Mouse (Mus musculus) lung, embryonic 15.5 days (tissue): ENCODE measurements around the gene Ctxn2. TPM values are rescaled to one million over a fixed set of nuclear protein-coding genes. Genes with fewer than 3 reads are reported as not detected.

Source experiments
- ATAC-seq: fragments of 200-750 bp; cut with Nextera tagmentation; 2 replicates; pipeline ENCODE4 v1.8.0; 2017; ENCODE audit warnings: moderate number of reproducible peaks, borderline replicate concordance; ENCODE audit not compliant: low FRiP score, low TSS enrichment; ENCODE audit errors: extremely low read depth
- H3K27ac ChIP-seq: fragments of 300-500 bp; sonication (generic); 2 replicates; pipeline ENCODE4 v1.5.1; 2015; ENCODE audit warnings: moderate library complexity, mild to moderate bottlenecking, inconsistent platforms
- H3K27me3 ChIP-seq: fragments of 300-500 bp; sonication (generic); 2 replicates; pipeline ENCODE4 v1.6.1; 2015; ENCODE audit warnings: inconsistent platforms
- H3K36me3 ChIP-seq: fragments of 300-500 bp; sonication (generic); 2 replicates; pipeline ENCODE4 v1.6.1; 2015; ENCODE audit warnings: inconsistent platforms
- H3K4me1 ChIP-seq: fragments of 300-500 bp; sonication (generic); 2 replicates; pipeline ENCODE4 v1.6.1; 2015; ENCODE audit warnings: inconsistent platforms
- H3K4me2 ChIP-seq: fragments of 300-500 bp; sonication (generic); 2 replicates; pipeline ENCODE4 v1.6.1; 2015; ENCODE audit warnings: inconsistent platforms, mild to moderate bottlenecking, moderate library complexity
- H3K4me3 ChIP-seq: fragments of 300-500 bp; sonication (generic); 2 replicates; pipeline ENCODE4 v1.5.1; 2015; ENCODE audit warnings: mild to moderate bottlenecking, inconsistent platforms
- H3K9ac ChIP-seq: fragments of 300-500 bp; sonication (generic); 2 replicates; pipeline ENCODE4 v1.6.1; 2015; ENCODE audit warnings: inconsistent platforms
- H3K9me3 ChIP-seq: fragments of 300-500 bp; sonication (generic); 2 replicates; pipeline ENCODE4 v1.6.1; 2016; ENCODE audit warnings: inconsistent platforms
- WGBS: fragments of 180-500 bp; shearing (Covaris S2); methylation state at CpG from one replicate; pipeline ENCODE4 v1.1.7; 2015; 5-methylcytosine and 5-hydroxymethylcytosine counted together
- polyA plus RNA-seq: library from polyadenylated mRNA; unstranded; fragments of >200 nt; fragmentation: Nextera tagmentation; extraction: Ambion mirVana; gene quantifications from 2 replicates; pipeline ENCODE4 v1.2.1, GENCODE M21; 2015

The Ctxn2 gene
- polyA plus RNA-seq, 1 experiment from 2014 or later = not detected

GRCm38 (mm10) chr2:125134113-125134512, 2.4 kb upstream of the Ctxn2 start:
- ATAC-seq = no peak
- H3K9me3 ChIP-seq = no peaks in the 10 kb centered on the region
- no peaks in the 10 kb centered on the region; the same call in 1 of the 2 replicates for H3K27me3 ChIP-seq
- H3K36me3 ChIP-seq = no peaks in the 10 kb centered on the region
- no peak overlapping the region for H3K27ac ChIP-seq
- H3K4me1 ChIP-seq = peaks cover 8% of the 10 kb centered on the region
- no peak overlapping the region for H3K9ac ChIP-seq
- no peak overlapping the region for H3K4me3 ChIP-seq
- 33% methylated on average over 4 of the region's 4 CpGs for WGBS
- H3K4me2 ChIP-seq = no peak overlapping the region

GRCm38 (mm10) chr2:125136846-125137245, 354 bp downstream of the Ctxn2 start:
- Histone ChIP-seq H3K9ac (no peak overlapping the region), H3K36me3 (no peaks in the 10 kb centered on the region), H3K4me3 (peak overlapping the region; percentile 27; the same call in 1 of the 2 replicates), H3K27ac (no peak overlapping the region), H3K9me3 (no peaks in the 10 kb centered on the region), H3K27me3 (no peaks in the 10 kb centered on the region; the same call in 1 of the 2 replicates), H3K4me2 (peak overlapping the region; percentile 56), H3K4me1 (peaks cover 8% of the 10 kb centered on the region)
- ATAC-seq = no peak
- 27% methylated on average over 7 of the region's 7 CpGs for WGBS

DNA sequence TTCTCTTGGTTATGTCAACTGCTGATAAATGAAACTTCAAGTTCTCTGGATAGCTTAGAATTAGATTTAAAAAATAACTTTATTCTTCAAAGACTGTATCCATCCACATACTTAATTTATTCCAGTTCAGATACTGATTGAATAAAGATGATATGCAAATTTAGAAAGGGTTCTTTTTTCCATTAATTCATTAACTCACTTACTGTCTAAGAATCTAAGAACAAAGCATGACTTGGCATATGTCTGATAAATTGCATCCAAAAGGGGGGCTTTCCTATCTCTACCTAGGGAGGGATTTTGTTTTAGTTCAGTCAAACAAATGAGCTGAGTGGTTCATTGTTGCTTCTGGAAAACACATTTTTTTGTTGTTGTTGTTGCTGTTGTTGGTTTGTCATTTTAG, 5.8 kb downstream of the Ctxn2 start:
- Histone ChIP-seq H3K4me3 (no peak overlapping the region), H3K9ac (no peak overlapping the region), H3K4me2 (no peak overlapping the region), H3K27me3 (no peaks in the 10 kb centered on the region), H3K36me3 (no peaks in the 10 kb centered on the region), H3K4me1 (no peaks in the 10 kb centered on the region), H3K27ac (no peak overlapping the region), H3K9me3 (no peaks in the 10 kb centered on the region)
- no peak for ATAC-seq

GRCm38 (mm10) chr2:125152388-125152787, 15.9 kb downstream of the Ctxn2 start, which contains the start of gene Slc12a1:
Slc12a1 (plus strand) TSS chr2:125152505.
- Histone ChIP-seq H3K4me1 (no peaks in the 10 kb centered on the region), H3K4me2 (no peak within 1 kb of the TSS), H3K27ac (no peak within 1 kb of the TSS), H3K27me3 (no peaks in the 10 kb centered on the region), H3K4me3 (no peak within 1 kb of the TSS), H3K9ac (no peak within 1 kb of the TSS), H3K36me3 (no peaks in the 10 kb centered on the region), H3K9me3 (no peaks in the 10 kb centered on the region)
- ATAC-seq = no peak
- WGBS = 82% methylated on average over 6 of the region's 6 CpGs

GRCm38 (mm10) chr2:125154294-125154693, 17.8 kb downstream of the Ctxn2 start:
- no peaks in the 10 kb centered on the region for H3K9me3 ChIP-seq
- peak overlapping the region; percentile 55 for H3K27ac ChIP-seq
- H3K36me3 ChIP-seq = no peaks in the 10 kb centered on the region
- H3K4me1 ChIP-seq = no peaks in the 10 kb centered on the region
- peak; percentile 64; the same call in 1 of the 2 replicates for ATAC-seq
- peak overlapping the region; percentile 36 for H3K4me2 ChIP-seq
- no peak overlapping the region for H3K4me3 ChIP-seq
- no peaks in the 10 kb centered on the region for H3K27me3 ChIP-seq
- WGBS = 55% methylated on average over 9 of the region's 9 CpGs
- H3K9ac ChIP-seq = no peak overlapping the region

GRCm38 (mm10) chr2:125155504-125155903, 19.0 kb downstream of the Ctxn2 start:
- Histone ChIP-seq H3K9me3 (no peaks in the 10 kb centered on the region), H3K4me2 (no peak overlapping the region), H3K4me1 (no peaks in the 10 kb centered on the region), H3K36me3 (no peaks in the 10 kb centered on the region), H3K9ac (no peak overlapping the region), H3K27me3 (no peaks in the 10 kb centered on the region), H3K27ac (no peak overlapping the region), H3K4me3 (no peak overlapping the region)
- WGBS = 11% methylated on average over 2 of the region's 2 CpGs
- ATAC-seq = no peak

DNA sequence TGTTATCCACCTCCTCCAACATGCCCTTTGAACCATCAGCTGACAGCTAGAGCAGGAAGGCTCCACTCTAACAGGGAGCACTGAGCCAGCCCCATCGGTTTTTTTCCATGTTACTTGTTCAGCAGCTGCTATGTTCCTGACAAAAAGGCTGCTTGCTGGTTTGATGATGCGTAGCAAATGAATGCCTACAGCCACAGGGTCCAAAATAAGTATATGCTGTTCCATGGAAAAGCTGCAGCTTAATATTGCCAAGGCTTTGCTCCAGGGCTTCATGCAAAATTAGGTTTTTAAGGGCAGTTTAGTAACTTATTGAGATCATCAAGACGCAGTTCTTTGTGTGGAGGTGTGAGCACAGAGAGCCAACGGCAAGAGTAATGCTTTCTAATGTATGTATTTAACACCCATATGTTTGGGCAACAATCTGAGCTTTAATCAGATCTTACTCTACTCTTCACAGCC, 25.5 kb downstream of the Ctxn2 start:
- WGBS = 75% methylated on average over 4 of the region's 4 CpGs
- Histone ChIP-seq H3K27me3 (no peaks in the 10 kb centered on the region), H3K4me2 (no peak overlapping the region), H3K4me1 (no peaks in the 10 kb centered on the region), H3K4me3 (no peak overlapping the region), H3K9ac (no peak overlapping the region), H3K9me3 (no peaks in the 10 kb centered on the region), H3K27ac (no peak overlapping the region), H3K36me3 (no peaks in the 10 kb centered on the region)
- no peak for ATAC-seq

GRCm38 (mm10) chr2:125178225-125178798, 41.8 kb downstream of the Ctxn2 start:
- no peaks in the 10 kb centered on the region for H3K9me3 ChIP-seq
- H3K36me3 ChIP-seq = no peaks in the 10 kb centered on the region
- ATAC-seq = no peak
- 63% methylated on average over 7 of the region's 7 CpGs for WGBS
- H3K27me3 ChIP-seq = no peaks in the 10 kb centered on the region
- no peak overlapping the region for H3K9ac ChIP-seq
- no peak overlapping the region for H3K4me2 ChIP-seq
- H3K27ac ChIP-seq = no peak overlapping the region
- H3K4me1 ChIP-seq = no peaks in the 10 kb centered on the region
- no peak overlapping the region for H3K4me3 ChIP-seq

DNA sequence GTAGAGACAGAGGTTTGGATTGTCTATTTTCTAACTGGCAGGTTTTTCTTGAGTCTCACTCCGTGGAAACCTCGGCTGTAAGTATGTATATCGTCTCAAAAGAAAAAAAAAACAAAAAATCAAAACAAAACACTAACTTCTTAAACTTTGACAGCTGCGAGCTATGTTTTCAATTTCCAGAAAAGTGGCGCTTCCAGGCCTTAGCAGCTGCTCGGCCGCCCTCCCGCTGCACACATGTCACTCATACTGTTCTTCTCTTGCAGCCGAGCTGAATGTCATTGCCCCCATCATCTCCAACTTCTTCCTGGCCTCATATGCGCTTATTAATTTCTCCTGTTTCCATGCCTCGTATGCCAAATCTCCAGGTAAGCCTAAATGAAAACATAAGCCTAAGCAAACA, 51.4 kb downstream of the Ctxn2 start:
- no peaks in the 10 kb centered on the region for H3K9me3 ChIP-seq
- H3K27ac ChIP-seq = no peak overlapping the region
- no peaks in the 10 kb centered on the region for H3K36me3 ChIP-seq
- no peaks in the 10 kb centered on the region for H3K27me3 ChIP-seq
- H3K4me3 ChIP-seq = no peak overlapping the region
- no peaks in the 10 kb centered on the region for H3K4me1 ChIP-seq
- H3K9ac ChIP-seq = no peak overlapping the region
- no peak overlapping the region for H3K4me2 ChIP-seq
- 75% methylated on average over 11 of the region's 11 CpGs for WGBS
- no peak for ATAC-seq

DNA sequence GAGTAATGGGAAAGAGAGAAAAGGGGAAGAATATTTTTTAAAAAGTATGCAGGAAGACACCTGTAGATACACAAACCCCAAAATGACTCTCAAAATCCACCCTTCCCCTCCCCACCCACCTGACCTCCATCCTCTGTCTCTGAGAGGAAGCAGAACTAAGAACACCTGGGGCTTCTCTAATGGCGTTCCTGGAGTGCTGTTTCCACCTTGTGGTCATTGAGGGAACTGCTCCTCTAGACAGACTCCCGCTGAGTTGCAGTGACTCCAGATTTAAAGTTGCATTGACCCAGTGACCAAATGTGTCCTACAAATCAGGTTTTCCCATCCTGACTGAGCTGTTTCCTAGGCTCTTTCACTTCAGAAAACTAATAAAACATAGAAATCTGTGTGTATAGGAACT, 52.7 kb downstream of the Ctxn2 start:
- ATAC-seq = no peak
- WGBS = 2% methylated on average over 2 of the region's 2 CpGs

DNA sequence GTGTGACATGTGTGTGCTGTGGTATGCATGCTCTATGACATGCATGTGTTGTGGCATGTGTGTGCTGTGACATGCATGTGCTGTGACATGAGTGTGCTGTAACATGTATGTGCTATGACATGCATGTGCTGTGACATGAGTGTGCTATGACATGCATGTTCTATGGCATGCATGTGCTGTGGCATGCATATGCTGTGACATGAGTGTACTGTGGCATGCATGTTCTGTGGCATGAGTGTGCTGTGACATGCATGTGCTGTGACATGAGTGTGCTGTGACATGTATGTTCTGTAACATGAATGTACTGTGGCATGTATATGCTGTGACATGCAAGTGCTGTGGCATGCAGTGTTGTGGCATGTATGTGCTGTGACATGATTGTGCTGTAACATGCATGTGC, 56.4 kb downstream of the Ctxn2 start:
- no peak for ATAC-seq
- Histone ChIP-seq H3K9me3 (no peaks in the 10 kb centered on the region), H3K27me3 (no peaks in the 10 kb centered on the region), H3K36me3 (no peaks in the 10 kb centered on the region), H3K4me3 (no peak overlapping the region), H3K9ac (no peak overlapping the region), H3K4me2 (no peak overlapping the region), H3K4me1 (no peaks in the 10 kb centered on the region), H3K27ac (no peak overlapping the region)

More for the DNA sequence above, 52.7 kb downstream of the Ctxn2 start:
- H3K4me1 ChIP-seq = no peaks in the 10 kb centered on the region
- H3K36me3 ChIP-seq = no peaks in the 10 kb centered on the region
- H3K4me2 ChIP-seq = no peak overlapping the region
- H3K27me3 ChIP-seq = no peaks in the 10 kb centered on the region
- H3K9ac ChIP-seq = no peak overlapping the region
- no peak overlapping the region for H3K27ac ChIP-seq
- H3K9me3 ChIP-seq = no peaks in the 10 kb centered on the region
- H3K4me3 ChIP-seq = no peak overlapping the region

DNA sequence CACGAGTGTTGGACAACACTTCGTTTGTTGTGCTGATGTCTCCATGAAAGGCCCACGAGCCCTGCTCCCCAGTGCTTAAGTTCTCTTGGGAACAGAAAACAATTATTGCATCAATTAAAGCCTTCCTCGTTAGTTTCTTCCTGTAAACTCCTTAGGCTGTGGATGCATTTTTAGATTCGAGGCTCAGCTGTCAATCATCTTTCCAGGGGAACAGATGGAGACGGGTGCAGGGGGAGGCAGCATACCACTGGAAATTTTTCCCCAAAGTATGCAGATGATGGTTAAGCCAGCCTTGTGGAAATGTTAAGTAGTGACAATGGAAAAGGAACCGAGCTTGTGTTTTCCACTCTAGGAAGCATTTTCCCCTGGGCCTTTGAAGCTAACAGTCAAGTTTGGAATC, 60.3 kb downstream of the Ctxn2 start:
- Histone ChIP-seq H3K9me3 (no peaks in the 10 kb centered on the region), H3K4me3 (no peak overlapping the region), H3K4me1 (no peaks in the 10 kb centered on the region), H3K4me2 (no peak overlapping the region), H3K27me3 (no peaks in the 10 kb centered on the region), H3K27ac (no peak overlapping the region), H3K9ac (no peak overlapping the region), H3K36me3 (no peaks in the 10 kb centered on the region)
- ATAC-seq = no peak
- WGBS = 72% methylated on average over 7 of the region's 7 CpGs
